Mouse (Mus musculus) olfactory bulb, adult 2 months (tissue): ENCODE results near the gene Gm14597.

Experiments
- CTCF ChIP-seq: fragments of 200-500 bp; IDR thresholded peaks from 2 replicates; pipeline ENCODE4 v1.5.1; 2012; ENCODE audit warnings: low read depth, mild to moderate bottlenecking, low read length, moderate library complexity; ENCODE audit not compliant: insufficient read depth
- POLR2A ChIP-seq: fragments of 200-500 bp; IDR thresholded peaks from 2 replicates; pipeline ENCODE4 v1.6.1; 2012; ENCODE audit warnings: mild to moderate bottlenecking, low read depth, low read length, moderate library complexity; ENCODE audit not compliant: insufficient read depth

GRCm38 (mm10) chrX:53645885-53646284, 37.1 kb upstream of the Gm14597 start:
- no peak for TF ChIP-seq POLR2A
- TF ChIP-seq CTCF, result no peak
